Mouse (Mus musculus) adrenal gland, postnatal 10 days (tissue): ENCODE results near the gene Cdr2l. TPM values are rescaled to one million over a fixed set of nuclear protein-coding genes. Genes with fewer than 3 reads are reported as not detected.
"Not testable (repeated sequence)": the region's sequence is repeated elsewhere in the genome, so short reads cannot be mapped to it uniquely, and the experiment has no call there.

Experiments
- DNase-seq: peaks from one replicate; pipeline ENCODE4 v3.0.0; 2021; ENCODE audit warnings: mixed read lengths
- total RNA-seq, 2 experiments: library from RNA; stranded (reverse); gene quantifications; 2 replicates each; pipeline ENCODE4 v1.2.3; 2021

Gene Cdr2l
- total RNA-seq, 2 experiments from 2014 or later: 30.7 to 43.9 TPM

- no peak for DNase-seq
Observed at GRCm38 (mm10) chr11:115370368-115370767, 11.3 kb upstream of the Cdr2l start.

- DNase-seq: no peak
Observed at GRCm38 (mm10) chr11:115371354-115371753, 10.4 kb upstream of the Cdr2l start.

GRCm38 (mm10) chr11:115372015-115372414, 9.7 kb upstream of the Cdr2l start:
- no peak for DNase-seq

- no peak for DNase-seq
Observed at GRCm38 (mm10) chr11:115372737-115373136, 9.0 kb upstream of the Cdr2l start.

- peak; percentile 85 for DNase-seq
Observed at GRCm38 (mm10) chr11:115373805-115374694, 7.7 kb upstream of the Cdr2l start.

- no peak for DNase-seq
Observed at GRCm38 (mm10) chr11:115374695-115375425, 6.9 kb upstream of the Cdr2l start.

GRCm38 (mm10) chr11:115376722-115377121, 5.0 kb upstream of the Cdr2l start:
- DNase-seq: no peak

- no peak for DNase-seq
Observed at GRCm38 (mm10) chr11:115377254-115377653, 4.5 kb upstream of the Cdr2l start.

- no peak for DNase-seq
Observed at GRCm38 (mm10) chr11:115377854-115378253, 3.9 kb upstream of the Cdr2l start.

- DNase-seq: no peak
Observed at GRCm38 (mm10) chr11:115381276-115381675, 440 bp upstream of the Cdr2l start.

GRCm38 (mm10) chr11:115382891-115383290, 1.2 kb downstream of the Cdr2l start:
- DNase-seq: peak; percentile 43

GRCm38 (mm10) chr11:115383701-115384474, 2.2 kb downstream of the Cdr2l start:
- peak; percentile 50 for DNase-seq

GRCm38 (mm10) chr11:115384587-115384986, 2.9 kb downstream of the Cdr2l start:
- peak; percentile 77 for DNase-seq

GRCm38 (mm10) chr11:115386859-115387258, 5.1 kb downstream of the Cdr2l start:
- not testable (repeated sequence) for DNase-seq

- DNase-seq: no peak
Observed at GRCm38 (mm10) chr11:115391358-115391757, 9.6 kb downstream of the Cdr2l start.

GRCm38 (mm10) chr11:115393721-115394325, 12.1 kb downstream of the Cdr2l start:
- peak; percentile 56 for DNase-seq

GRCm38 (mm10) chr11:115398085-115398484, 16.4 kb downstream of the Cdr2l start:
- peak; percentile 32 for DNase-seq

GRCm38 (mm10) chr11:115400126-115400525, 18.4 kb downstream of the Cdr2l start:
- DNase-seq: peak; percentile 31

GRCm38 (mm10) chr11:115400630-115401391, 19.1 kb downstream of the Cdr2l start:
- no peak for DNase-seq

- DNase-seq: peak; percentile 90
Observed at GRCm38 (mm10) chr11:115403338-115404124, 21.8 kb downstream of the Cdr2l start, which contains the start of gene Mrpl58. Gene Mrpl58 (plus strand): TSS chr11:115403752.
